Mouse (Mus musculus) embryonic fibroblast, embryonic 13.5 days (primary cell): ENCODE data around the gene Arfip1. TPM values are rescaled to one million over a fixed set of nuclear protein-coding genes. Genes with fewer than 3 reads are reported as not detected.

ENCODE experiments used
- H3K27ac ChIP-seq: 2 replicates; pipeline ENCODE4 v1.5.1; 2012; ENCODE audit warnings: low read length, control low read depth, inconsistent platforms; ENCODE audit not compliant: insufficient read depth
- H3K4me1 ChIP-seq: 2 replicates; pipeline ENCODE4 v1.6.1; 2011; ENCODE audit warnings: low read length; ENCODE audit not compliant: control insufficient read depth, insufficient read depth
- H3K4me3 ChIP-seq: 2 replicates; pipeline ENCODE4 v1.5.1; 2011; ENCODE audit warnings: mild to moderate bottlenecking, control low read depth, low read length; ENCODE audit not compliant: insufficient read depth
- CTCF ChIP-seq: IDR thresholded peaks from 2 replicates; pipeline ENCODE4 v1.5.1; 2011; ENCODE audit warnings: mild to moderate bottlenecking, control low read depth, low read length, moderate library complexity, borderline replicate concordance; ENCODE audit not compliant: insufficient read depth
- POLR2A ChIP-seq: IDR thresholded peaks from 2 replicates; pipeline ENCODE4 v1.6.1; 2011; ENCODE audit warnings: low read depth, mild to moderate bottlenecking, control low read depth, low read length, moderate library complexity
- polyA plus RNA-seq: library from polyadenylated mRNA; stranded (reverse); fragments of >200 nt; gene quantifications from 2 replicates; pipeline ENCODE4 v1.2.4, GENCODE M21; 2011; ENCODE audit warnings: low read depth; ENCODE audit not compliant: missing spikeins, insufficient read length

Arfip1 gene
- polyA plus RNA-seq, 1 experiment = 91.8 TPM

DNA sequence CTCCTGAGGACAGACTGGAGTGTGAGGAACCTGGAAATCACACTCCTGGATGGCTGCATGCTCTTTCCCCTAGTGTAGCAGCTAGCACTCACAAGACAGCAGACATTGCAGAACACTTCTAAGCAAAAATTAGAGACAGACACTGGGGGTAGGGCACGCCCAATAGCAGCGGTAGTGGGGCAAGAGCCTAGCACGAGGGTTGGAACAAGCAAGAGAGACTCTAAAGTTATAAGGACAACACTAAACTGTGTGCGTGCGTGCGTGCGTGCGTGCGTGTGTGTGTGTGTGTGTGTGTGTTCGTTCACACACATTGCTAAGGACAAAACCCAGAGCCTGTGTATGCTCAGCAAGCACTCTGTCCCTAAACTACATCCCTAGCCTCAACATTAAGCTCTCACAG is 81.9 kb downstream of the Arfip1 start:
- TF ChIP-seq CTCF = no peak
- TF ChIP-seq POLR2A = no peak
- Histone ChIP-seq H3K4me1 (no peaks in the 10 kb centered on the region), H3K4me3 (no peak overlapping the region), H3K27ac (no peak overlapping the region)

DNA sequence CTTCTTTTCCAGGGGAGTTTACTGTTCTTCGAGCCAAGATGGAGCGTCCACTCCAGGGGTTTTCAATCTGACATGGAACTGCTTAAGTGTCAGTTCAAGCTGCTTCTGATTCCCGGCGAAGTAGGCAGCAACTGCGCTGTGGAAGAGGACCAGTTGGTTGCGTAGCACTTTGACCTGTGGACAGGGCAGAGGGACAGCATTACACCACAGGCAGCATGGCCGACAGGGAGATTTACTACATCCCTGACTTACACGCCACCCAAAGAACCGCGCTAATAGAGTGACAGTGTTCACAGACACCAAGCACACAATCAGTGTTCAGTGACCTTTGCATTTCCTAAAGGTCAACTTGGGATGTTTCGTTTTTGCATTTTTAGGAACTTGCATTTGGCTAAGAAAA is 84.7 kb downstream of the Arfip1 start:
- Histone ChIP-seq H3K4me1 (no peaks in the 10 kb centered on the region), H3K4me3 (no peak overlapping the region), H3K27ac (no peak overlapping the region)
- no peak for TF ChIP-seq POLR2A
- TF ChIP-seq CTCF = no peak

DNA sequence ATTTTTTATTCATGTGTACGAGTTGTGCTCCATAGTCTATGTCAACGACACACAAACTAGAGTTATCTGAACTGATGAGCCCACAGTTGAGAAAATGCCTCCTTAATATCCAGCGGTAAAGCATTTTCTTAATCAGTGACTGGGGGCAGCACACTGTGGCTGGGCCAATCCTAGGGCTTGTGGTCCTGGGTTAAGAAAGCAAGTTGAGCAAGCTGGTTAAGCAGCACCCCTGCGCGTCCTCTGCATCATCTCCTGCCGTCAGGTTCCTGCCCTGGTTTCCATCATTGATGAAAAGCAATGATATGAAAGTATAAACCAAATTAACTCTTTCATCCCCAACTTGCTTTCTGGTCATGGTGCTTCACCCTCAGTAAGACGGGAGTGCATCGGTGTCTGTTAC is 89.8 kb downstream of the Arfip1 start:
- Histone ChIP-seq H3K4me1 (no peaks in the 10 kb centered on the region), H3K4me3 (no peak overlapping the region), H3K27ac (no peak overlapping the region)
- TF ChIP-seq POLR2A (no peak), CTCF (no peak)

DNA sequence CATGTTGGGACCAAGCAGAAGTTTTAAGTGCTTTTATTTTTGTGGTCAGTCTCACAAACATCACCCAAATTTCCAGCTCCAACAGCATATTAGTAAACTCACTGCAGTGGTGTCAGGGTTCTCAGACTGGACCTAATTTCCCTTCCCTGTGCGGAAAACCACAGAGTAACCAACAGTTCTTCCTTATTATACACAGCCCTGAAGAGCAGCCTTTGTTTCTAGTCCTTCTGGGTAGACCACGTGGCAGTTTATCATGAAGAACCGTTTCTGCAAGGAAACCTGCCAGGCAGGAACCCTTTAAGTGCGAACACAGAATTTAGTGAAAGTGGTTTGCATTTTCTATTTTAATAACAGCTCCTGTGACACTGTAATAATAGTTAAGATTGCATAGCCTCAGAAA is 90.3 kb downstream of the Arfip1 start:
- no peak overlapping the region for H3K27ac ChIP-seq
- TF ChIP-seq POLR2A = no peak
- no peak for TF ChIP-seq CTCF
- H3K4me3 ChIP-seq = no peak overlapping the region

DNA sequence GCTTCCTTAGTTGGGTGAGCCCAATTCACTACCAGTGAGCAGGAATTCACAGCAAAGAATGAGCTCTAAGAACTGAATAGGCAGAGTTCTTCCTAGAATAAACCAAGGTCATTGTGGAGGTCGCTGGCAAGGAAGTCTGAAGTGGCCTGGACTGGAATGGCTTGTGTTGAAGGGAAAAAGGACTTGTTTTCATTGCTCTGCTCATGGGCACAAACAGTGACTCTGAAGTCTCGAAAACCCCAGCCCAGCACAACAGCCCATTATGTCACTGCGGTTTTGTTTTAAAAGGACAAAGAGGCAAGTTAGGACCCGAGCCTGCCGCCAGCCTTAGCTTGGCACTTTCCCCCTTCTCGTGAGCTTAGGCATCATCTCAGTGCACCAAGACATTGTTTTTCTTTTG is 93.7 kb downstream of the Arfip1 start:
- H3K27ac ChIP-seq = no peak overlapping the region
- no peak overlapping the region for H3K4me3 ChIP-seq
- TF ChIP-seq POLR2A = no peak
- no peak for TF ChIP-seq CTCF
- H3K4me1 ChIP-seq = no peaks in the 10 kb centered on the region

More for the DNA sequence above, 90.3 kb downstream of the Arfip1 start:
- no peaks in the 10 kb centered on the region for H3K4me1 ChIP-seq

DNA sequence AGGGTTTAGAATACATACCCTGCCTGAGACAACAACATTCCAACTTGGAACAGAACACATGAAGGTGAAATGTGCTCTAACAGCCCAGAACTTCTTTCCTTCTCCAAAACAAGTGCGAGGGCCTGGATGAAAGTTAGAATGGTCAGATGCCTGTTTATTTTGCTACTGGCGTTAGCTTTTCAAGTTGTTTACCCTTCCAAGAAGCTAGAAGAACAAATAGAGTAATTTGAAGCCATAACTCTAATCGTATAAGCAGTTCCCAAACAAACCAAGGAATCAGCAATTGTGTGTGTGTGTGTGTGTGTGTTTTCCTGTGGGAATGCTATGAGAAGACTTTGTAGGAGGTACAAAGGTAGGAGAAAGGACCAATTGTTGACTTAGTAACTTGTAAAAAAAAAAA is 97.5 kb downstream of the Arfip1 start:
- TF ChIP-seq CTCF (no peak), POLR2A (no peak)
- no peaks in the 10 kb centered on the region for H3K4me1 ChIP-seq
- H3K4me3 ChIP-seq = no peak overlapping the region
- H3K27ac ChIP-seq = no peak overlapping the region

DNA sequence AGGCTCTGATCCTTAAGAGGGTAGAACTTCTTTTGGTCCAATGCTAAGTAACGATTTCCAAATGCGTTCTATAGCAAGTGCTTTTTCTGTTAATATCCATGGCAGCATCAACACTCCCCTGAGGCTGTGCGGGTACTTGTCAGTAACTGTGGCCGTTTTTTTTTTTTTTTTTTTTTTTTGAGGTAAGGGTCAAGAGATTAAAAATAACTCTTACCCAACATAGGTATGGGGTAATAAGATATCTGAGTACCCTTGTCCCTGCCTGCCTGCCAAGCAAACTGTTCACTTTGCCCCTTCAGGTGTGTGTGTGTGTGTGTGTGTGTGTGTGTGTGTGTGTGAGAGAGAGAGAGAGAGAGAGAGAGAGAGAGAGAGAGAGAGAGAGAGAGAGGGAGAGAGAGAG is 98.1 kb downstream of the Arfip1 start:
- Histone ChIP-seq H3K4me1 (no peaks in the 10 kb centered on the region), H3K27ac (no peak overlapping the region), H3K4me3 (no peak overlapping the region)
- no peak for TF ChIP-seq CTCF
- no peak for TF ChIP-seq POLR2A

DNA sequence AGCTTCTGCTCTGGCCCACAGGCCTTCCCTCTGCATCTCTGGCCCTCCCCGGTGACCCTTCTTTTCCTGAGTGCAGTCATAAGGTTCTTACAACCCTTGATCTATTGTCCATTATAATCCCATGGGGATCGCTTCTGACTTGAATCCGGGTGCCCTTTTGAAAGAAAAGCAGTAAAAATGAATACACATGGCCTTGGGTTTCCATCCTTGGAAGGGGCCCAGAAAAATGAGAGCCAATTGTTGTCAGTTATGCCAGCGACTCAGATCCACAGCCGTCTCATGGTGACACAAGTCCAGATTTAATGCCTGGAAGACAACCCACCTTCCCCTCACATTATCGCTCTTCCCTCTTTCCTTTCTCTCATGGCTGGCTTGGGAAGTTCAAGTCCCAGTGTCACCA is 100.3 kb downstream of the Arfip1 start:
- Histone ChIP-seq H3K4me1 (0 out of 2 replicates have a peak, but pooled peaks cover 4% of the 10 kb centered on the region), H3K4me3 (no peak overlapping the region), H3K27ac (no peak overlapping the region)
- no peak for TF ChIP-seq CTCF
- no peak for TF ChIP-seq POLR2A

DNA sequence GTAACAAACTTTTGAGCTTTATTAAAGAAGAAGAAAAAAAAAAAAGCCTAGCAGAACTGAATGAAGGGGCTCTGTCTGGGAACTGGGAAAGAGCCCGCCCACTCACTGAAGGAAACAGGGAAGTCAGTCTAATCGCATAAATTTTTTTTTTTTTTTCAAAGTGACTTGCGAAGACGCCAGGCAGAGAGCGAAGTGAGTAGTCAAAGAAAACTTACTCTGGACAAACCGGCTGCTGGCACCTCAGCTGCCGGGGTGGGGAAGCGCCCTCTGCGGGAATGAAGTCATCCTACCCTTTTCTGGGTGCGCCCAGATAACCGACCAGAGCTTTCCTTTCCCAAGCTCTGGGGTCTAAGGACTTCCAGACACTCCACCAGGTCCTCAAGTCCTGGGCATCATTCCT is 101.3 kb downstream of the Arfip1 start:
- Histone ChIP-seq H3K27ac (no peak overlapping the region), H3K4me3 (no peak overlapping the region; the same call in 1 of the 2 replicates), H3K4me1 (0 out of 2 replicates have a peak, but pooled peaks cover 4% of the 10 kb centered on the region)
- TF ChIP-seq POLR2A = no peak
- no peak for TF ChIP-seq CTCF

DNA sequence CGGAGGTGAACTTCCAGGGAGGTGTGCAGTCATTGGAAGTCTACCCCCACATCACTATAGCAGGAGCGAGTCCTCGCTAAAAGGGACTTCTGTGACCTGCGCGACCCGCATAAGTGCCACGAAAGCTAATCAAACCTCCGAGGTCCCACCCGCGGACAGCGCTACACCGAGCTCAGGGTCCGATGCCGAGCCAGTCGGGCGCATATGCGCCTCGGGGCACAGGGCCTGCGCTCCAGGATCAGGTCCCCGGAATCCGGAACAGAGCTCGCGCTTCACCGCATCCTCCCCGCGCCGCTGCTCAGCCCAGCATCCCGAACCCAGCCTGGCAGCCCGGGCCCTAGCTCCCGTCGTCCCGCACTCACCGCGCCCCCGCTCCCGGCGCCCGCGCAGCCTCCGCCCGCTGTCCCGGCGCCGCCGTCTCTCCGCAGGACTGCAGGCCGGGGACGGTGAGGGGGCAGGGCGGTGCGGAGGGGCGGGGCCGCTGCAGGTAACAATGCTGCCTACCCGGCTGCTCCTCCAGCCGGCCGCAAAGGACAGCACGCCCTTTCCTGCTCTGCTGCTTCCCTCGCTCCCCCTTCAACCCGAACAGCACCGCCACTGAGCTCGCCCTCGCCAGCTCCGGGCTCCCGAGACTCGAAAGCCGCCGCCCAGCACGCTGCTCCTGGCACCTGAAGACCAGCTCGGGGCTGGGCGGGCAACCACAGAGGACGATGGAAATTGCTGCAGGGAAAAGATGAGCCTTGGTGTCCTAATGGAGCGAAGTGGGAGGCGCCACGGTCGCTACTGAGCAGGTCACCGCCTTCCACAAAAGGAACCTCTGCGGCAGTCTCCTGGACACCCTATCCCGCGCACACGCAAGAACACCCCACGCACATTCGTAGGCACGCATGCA is 102.2 kb downstream of the Arfip1 start, which contains the start of gene Fhdc1:
Gene Fhdc1 (minus strand): TSS at position 424 of the 892 bp plus-strand sequence.
- peak within 1 kb of the TSS; percentile 69 for H3K4me3 ChIP-seq
- TF ChIP-seq POLR2A (0 out of 2 replicates have a peak, but pooled peaks have one; percentile 14), CTCF (no peak)
- no peak within 1 kb of the TSS for H3K27ac ChIP-seq
- H3K4me1 ChIP-seq = 0 out of 2 replicates have a peak, but pooled peaks cover 4% of the 10 kb centered on the region
